Mouse (Mus musculus) heart, adult 9 months (tissue): Measurements from ENCODE around the gene Zranb3.
A peak's percentile ranks its signal among the peaks of the same experiment; 100 is the strongest.

Experiments used
- DNase-seq, 2 experiments: peaks; one replicate each; pipeline ENCODE4 v3.0.0; 2022; ENCODE audit warnings: low spot score in 2 of 2

Zranb3 gene

GRCm38 (mm10) chr1:127945696-127946575 lies 156.9 kb downstream of the Zranb3 start:
- no peak for DNase-seq

GRCm38 (mm10) chr1:127943516-127943915 lies 159.3 kb downstream of the Zranb3 start:
- DNase-seq = no peak

GRCm38 (mm10) chr1:127942231-127942630 lies 160.6 kb downstream of the Zranb3 start:
- DNase-seq = no peak

DNA sequence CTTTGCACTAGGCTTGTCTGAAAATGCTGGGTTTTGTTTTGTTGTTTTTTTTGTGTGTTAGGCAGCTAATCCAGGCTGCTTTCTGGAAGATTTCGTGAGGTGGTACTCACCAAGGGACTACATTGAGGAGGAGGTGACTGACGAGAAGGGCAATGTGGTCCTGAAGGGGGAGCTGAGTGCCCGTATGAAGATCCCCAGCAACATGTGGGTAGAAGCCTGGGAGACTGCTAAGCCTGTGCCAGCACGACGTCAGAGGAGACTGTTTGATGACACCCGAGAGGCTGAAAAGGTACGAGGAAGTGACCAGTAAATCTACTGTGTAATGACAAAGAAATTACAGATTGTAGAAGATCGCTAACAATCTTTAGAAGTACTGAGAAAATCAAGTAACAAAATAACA lies 165.6 kb downstream of the Zranb3 start:
- no peak for DNase-seq

DNA sequence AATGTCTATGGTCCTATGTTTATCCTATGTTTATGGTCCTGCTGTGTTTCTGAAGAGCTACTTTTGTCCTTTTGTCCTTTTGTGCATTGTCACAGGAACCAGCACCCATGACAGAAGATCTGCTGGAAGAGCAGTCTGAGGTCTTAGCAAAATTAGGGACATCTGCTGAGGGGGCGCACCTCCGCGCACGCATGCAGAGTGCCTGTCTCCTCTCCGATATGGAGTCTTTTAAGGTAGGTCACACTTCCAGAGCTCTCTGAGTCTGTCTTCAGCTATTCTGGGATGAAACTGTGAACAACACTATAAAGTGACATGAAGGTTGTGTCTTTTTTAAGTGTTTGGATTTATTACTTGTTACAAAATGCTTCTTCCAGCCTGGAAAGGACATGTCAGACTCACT lies 168.5 kb downstream of the Zranb3 start:
- DNase-seq = no peak

DNA sequence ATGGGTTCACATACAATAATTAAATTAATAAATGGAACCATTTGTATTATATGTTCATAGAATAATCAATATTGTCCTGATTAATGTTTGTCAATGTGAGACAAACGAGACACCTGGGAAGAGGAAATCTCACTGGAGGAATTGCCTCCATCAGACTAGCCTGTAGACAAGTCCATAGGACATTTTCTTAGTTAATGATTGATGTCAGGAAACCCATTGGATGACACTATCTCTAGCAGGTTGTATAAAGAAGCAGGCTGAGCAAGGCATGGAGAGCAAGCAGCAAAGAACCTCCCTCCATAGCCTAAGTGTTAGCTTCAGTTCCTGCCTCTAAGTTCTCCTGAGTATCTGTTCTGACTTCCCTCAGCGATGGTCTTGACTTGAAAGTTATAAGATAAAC lies 169.4 kb downstream of the Zranb3 start:
- DNase-seq = no peak

- no peak for DNase-seq
Measured at GRCm38 (mm10) chr1:127915802-127916201, 187.0 kb downstream of the Zranb3 start.

DNA sequence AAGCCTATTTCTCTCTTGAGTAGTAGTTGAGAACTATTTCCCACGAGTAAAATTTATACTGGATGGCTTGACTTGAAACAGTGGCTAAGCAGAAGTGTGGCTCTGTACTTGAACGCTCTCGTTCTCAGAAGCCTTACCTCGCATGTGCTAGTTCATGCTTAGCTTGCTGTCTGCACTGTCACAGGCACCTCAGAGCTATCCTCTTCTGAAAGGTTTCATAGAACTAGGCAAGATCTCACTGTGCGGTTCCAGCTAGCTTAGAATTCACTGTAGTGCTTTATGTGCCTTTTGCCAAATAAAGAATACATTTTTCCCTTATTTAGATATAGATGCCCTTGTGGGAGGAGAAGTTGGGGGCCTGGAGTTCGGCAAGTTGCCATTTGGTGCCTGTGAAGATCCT lies 187.5 kb downstream of the Zranb3 start:
- no peak for DNase-seq

- peak in 1 of 2 experiments; percentile 3 for DNase-seq
Measured at GRCm38 (mm10) chr1:127913116-127913515, 189.7 kb downstream of the Zranb3 start.

DNA sequence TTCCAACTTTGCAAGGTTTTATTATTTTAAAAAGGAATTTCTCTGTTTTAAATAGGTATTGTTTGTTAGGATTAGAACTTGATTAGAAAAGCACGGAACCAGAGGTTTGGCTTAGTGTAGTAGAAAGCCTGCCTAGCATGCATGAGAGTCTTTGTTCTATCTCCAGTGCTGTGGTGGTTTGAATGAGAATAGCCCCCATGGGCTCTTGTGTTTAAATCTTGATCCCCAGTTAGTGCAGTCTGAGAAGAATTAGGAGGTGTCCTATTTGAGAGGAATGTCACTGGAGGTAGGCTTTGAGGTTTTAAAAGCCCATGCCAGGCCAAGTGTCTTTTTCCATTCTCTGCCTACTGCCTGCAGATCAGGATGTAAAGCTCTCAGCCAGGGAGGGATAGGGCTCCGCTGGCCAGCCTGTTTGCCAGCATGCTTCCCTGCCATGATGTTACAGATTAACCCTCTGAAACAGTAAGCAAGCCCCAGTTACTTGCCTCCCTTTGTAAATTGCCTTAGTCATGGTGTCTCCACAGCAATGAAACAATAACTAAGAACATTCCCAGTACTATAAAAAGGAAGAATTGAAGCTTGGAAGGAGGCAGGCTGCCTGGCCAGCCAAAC lies 198.0 kb downstream of the Zranb3 start:
- DNase-seq = no peak
